Mouse (Mus musculus) heart, adult 11 months (tissue): ENCODE measurements at regions not wholly inside any gene's neighbourhood (a gene's known extent, or its start where the extent isn't known, plus 50 kb on each side); places are given as distances from the start of the nearest gene placed in this dataset.

ENCODE experiments used
- DNase-seq: peaks from one replicate; pipeline ENCODE4 v3.0.0; 2022

DNA sequence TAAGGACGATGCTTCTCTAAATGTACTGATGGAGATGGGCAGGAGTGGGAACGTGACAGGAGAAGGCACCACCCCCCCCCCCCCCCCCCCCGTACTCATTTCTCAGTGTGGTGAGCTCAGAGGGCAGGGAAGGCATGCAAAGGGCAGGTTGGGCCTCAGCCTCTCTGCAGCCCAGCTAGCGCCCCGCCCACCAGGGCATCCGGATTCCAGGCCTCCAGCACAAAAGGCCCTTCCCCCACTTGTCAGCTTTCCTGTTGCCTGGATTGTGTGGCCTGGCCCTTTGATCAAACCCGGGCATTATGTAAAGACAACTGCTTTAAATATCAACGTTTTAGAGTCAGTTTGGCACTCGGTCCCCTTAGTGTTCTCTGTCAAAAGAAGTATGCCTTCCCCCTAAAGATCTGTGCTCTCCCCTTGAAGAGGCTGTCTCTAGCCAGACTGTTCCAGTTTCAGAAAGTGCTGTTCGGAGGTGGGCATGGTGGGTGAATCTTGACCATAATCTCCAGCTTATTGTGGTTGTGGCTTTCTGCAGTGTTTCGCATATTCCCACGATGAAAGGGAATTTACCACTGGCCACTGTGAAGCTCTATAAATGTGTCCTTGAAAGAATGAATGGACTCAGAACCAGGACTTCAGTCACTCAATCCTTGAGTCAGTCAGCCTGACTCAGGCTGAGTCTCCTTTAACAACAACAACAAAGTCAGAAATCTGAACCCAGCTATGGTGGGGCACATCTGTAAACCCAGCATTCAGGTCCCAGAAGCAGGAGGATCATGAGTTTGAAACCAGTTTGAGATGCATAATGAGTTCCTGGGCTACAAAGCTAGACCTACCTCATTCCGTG lies 192.4 kb upstream of the Klf3 start:
- DNase-seq: peak; percentile 99

- peak; percentile 28 for DNase-seq
These were observed 191.2 kb upstream of the Klf3 start for GRCm38 (mm10) chr5:64612017-64612416.

GRCm38 (mm10) chr5:64613696-64614095 lies 189.5 kb upstream of the Klf3 start:
- DNase-seq: peak; percentile 55

DNA sequence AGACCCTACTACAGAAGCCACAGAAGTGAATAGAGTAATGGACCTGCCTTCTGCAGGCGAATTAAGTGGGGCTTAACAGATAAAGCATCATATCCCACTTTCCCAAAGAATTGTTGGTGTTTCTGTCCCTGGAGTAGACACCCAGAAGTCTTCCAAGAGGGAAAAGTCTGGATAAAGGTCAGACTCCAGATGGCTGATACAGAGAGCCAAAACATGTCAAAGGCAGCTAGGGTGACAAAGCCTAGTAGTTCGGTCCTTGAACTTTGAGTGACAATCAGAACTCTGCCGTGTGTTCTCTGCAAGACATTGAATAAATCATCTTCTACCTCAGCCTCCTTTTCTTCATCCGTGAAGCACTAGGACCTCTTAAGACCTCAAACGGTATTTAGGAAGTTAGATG lies 185.1 kb upstream of the Klf3 start:
- DNase-seq: peak; percentile 85

DNA sequence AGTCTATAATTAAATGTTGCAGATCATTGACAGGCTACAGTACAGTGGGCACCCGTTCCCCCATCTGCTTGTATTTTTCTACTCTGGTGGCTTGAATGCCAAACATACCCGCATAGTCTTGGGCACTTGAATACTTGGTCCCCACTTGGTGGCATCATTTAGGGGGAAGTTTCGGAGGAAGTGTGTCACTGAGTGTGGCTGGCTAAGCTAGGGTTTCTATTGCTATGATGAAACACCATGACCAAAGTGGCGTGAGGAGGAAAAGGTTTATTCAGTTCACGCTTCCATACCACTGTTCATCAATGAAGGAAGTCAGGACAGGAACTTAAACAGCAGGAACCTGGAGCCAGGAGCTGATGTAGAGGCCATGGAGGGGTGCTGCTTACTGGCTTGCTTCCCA lies 183.4 kb upstream of the Klf3 start:
- DNase-seq: peak; percentile 76

GRCm38 (mm10) chr5:64620726-64621125 lies 182.5 kb upstream of the Klf3 start:
- DNase-seq: peak; percentile 59

- peak; percentile 79 for DNase-seq
These were observed 181.8 kb upstream of the Klf3 start for GRCm38 (mm10) chr5:64621386-64621785.

- DNase-seq: peak; percentile 84
These were observed 179.5 kb upstream of the Klf3 start for GRCm38 (mm10) chr5:64623653-64624052.

GRCm38 (mm10) chr5:64624205-64624604 lies 179.0 kb upstream of the Klf3 start:
- peak; percentile 71 for DNase-seq

DNA sequence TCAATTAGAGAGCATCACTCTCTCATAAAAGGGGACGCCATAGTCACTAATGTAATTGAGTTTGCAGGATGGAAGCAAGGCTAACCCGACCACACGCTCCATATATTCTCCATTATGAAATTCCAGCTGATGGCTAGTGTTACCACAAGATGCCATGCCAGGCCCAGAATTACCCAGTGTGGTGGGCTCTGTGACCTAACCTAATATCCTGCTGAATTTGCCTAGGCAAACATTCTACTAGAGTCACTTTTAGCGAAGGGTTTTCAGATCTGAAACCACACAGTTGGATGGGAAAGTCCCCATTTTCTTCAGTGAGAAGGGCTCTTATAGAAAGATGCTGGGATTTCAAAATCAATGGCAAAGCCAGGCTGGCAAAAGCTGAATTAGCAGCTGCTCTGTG lies 177.8 kb upstream of the Klf3 start:
- DNase-seq: peak; percentile 81

GRCm38 (mm10) chr5:64625841-64626298 lies 177.3 kb upstream of the Klf3 start:
- peak; percentile 76 for DNase-seq

GRCm38 (mm10) chr5:64626351-64626750 lies 176.8 kb upstream of the Klf3 start:
- DNase-seq: peak; percentile 96

- DNase-seq: no peak
These were observed 172.6 kb upstream of the Klf3 start for GRCm38 (mm10) chr5:64630582-64630981.

DNA sequence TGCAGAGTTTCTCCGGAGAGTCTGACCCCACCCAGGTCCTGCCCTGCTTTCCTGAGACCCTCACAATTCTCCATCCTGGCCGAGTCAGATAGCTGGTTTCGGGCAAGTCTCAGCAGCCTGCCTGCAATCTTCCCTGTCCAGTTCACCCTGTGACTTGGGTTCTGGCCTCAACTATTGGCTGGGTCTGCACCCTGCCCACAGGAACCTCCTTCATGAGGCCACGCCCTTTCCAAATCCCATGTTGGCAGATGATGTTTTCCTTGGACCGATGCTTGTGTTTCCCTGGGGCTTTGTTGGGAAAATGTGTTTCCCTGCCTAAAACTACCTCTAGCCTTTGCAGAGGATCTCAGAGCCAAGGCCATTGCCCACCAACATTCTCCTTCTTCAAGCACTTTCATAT lies 171.0 kb upstream of the Klf3 start:
- DNase-seq: peak; percentile 85

- peak; percentile 97 for DNase-seq
These were observed 169.2 kb upstream of the Klf3 start for GRCm38 (mm10) chr5:64634008-64634407.

GRCm38 (mm10) chr5:64634721-64635120 lies 168.5 kb upstream of the Klf3 start:
- no peak for DNase-seq

GRCm38 (mm10) chr5:64636301-64636700 lies 166.9 kb upstream of the Klf3 start:
- peak; percentile 57 for DNase-seq

DNA sequence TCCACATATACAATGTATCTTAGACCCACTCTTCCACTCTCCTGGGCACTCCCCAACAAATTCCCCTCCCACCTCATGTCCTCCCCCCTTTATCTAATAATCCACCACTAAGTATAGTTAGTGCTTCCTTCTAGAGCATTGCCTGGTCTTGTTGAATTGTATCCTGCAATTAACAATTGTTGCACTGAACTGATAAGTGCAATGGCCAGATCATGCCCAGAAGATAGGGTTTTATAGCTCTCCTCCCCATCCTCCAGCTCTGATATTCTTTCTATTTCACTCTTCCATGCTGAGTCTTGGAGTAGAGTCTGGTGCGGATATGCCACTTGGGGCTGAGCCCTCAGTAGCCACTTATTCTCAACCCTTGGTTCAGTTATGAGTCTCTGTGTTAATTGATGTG lies 159.6 kb upstream of the Klf3 start:
- peak; percentile 34 for DNase-seq

GRCm38 (mm10) chr5:64647417-64648125 lies 155.6 kb upstream of the Klf3 start:
- DNase-seq: peak; percentile 86

DNA sequence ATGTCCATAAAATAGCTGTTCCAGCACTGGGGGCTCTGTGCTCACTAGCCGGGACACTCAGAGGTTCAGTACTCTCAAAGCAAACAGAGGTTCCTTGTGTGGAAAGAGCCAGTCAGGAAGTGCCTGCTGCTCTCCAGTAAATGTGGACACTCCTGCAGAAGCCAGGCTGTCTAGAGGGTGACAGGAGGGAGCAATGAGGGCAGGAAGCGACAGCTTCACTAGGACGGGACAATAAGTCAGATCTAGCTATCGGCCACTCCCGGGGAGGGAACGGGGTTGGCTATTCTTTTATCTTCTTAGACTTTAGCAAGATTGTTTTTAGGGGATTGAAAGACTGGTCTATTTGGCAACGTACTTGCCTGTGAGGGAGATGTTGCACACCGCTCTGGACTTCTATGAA lies 154.7 kb upstream of the Klf3 start:
- peak; percentile 93 for DNase-seq

- DNase-seq: peak; percentile 78
These were observed 151.8 kb upstream of the Klf3 start for GRCm38 (mm10) chr5:64651407-64651806.

DNA sequence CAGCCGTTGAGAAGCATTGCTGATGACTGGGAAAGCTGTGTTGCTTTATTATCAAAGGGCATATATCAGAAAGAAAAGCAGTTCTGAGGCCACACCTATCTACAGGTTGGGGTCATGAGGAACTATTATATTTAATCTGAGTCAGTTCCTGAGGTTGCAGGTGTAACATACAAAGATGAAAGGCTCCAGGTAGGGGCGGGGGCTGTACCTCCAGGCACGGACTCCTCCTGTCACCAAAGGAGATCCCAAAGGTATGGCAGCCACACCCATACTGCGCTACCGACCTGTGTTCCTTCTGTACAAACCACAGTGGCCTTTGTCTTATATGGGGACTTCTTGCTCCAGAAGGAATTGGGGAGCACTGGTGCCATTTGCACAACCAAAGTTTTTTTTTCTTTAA lies 149.4 kb upstream of the Klf3 start:
- peak; percentile 53 for DNase-seq

DNA sequence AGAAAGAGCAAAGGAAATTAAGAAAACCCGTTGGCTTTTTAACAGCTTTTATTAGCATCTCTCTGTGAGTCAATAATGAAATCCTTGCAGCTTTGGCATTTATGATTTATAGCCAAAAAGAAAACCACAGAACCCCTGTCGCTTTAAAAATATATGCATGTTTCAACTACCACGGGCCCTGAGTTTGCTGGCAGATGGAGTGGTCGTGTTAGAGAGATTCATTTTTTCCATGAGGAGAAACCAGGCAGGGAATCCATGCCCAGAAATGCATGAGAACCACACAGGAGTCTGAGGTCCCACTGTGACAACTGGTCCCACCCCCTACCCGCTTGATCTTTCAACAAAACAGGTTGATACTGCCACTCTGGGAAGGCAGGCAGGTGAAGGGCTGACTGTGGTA lies 147.9 kb upstream of the Klf3 start:
- no peak for DNase-seq

DNA sequence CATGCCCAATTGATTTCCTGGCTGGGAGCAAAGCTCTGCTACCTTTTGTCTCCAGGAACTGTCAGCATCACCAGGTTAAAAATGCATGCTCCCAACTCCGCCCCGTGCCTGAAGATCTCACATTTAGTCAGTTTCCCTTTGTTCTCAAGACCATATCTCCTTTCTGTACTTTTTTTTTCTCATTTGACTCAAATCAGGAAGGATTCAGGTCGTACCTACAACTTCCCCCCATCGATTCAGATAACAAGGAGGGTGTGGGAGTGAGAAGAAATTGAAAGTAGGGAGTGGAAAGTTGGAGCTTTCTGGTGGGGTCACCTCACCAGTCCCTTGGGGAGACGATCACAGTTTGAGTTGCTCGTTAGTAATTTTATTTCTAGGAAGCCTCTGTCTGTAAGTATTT lies 141.2 kb upstream of the Klf3 start:
- DNase-seq: peak; percentile 49
